Mouse (Mus musculus): ENCODE data around the gene Msx1. TPM values are rescaled to one million over a fixed set of nuclear protein-coding genes. Genes with fewer than 3 reads are reported as not detected.

The Msx1 gene
- polyA plus RNA-seq, 1 experiment from 2014 or later = 1.1 TPM

- no peak overlapping the region for H3K27ac ChIP-seq (replicated peaks)
- no peaks in the 10 kb centered on the region for H3K4me1 ChIP-seq (replicated peaks; ENCODE audit: control insufficient read depth, insufficient read depth)
- H3K27me3 ChIP-seq (ENCODE audit: control insufficient read depth, insufficient read depth, low read length) = no peaks in the 10 kb centered on the region
- no peak for DNase-seq (ENCODE audit: low spot score)
- no peak overlapping the region for H3K4me2 ChIP-seq (replicated peaks; ENCODE audit: low read depth)
- no peaks in the 10 kb centered on the region for H3K36me3 ChIP-seq (ENCODE audit: control insufficient read depth, insufficient read depth, low read length)
- H3K4me3 ChIP-seq (ENCODE audit: low read depth, low read length) = no peak overlapping the region
- H3K9ac ChIP-seq (ENCODE audit: low read length) = no peak overlapping the region
- no peak for ATAC-seq (ENCODE audit: low FRiP score, low TSS enrichment)
- TF ChIP-seq EP300 (optimal IDR thresholded peaks at IDR 0.05) (no peak), CTCF (IDR thresholded peaks at IDR 0.05; ENCODE audit: low read depth) (no peak)
- no peaks in the 10 kb centered on the region for H3K9me3 ChIP-seq (ENCODE audit: control insufficient read depth, low read length)
- 66% methylated on average over 4 of the region's 4 CpGs for WGBS
Observed at GRCm38 (mm10) chr5:37774011-37774410, 50.4 kb downstream of the Msx1 start.

GRCm38 (mm10) chr5:37770870-37771269, 53.5 kb downstream of the Msx1 start:
- Histone ChIP-seq H3K4me1 (replicated peaks; ENCODE audit: control insufficient read depth, insufficient read depth) (no peaks in the 10 kb centered on the region), H3K36me3 (ENCODE audit: control insufficient read depth, insufficient read depth, low read length) (no peaks in the 10 kb centered on the region), H3K27ac (replicated peaks) (no peak overlapping the region), H3K4me2 (replicated peaks; ENCODE audit: low read depth) (no peak overlapping the region), H3K27me3 (ENCODE audit: control insufficient read depth, insufficient read depth, low read length) (no peaks in the 10 kb centered on the region), H3K4me3 (ENCODE audit: low read depth, low read length) (no peak overlapping the region), H3K9ac (ENCODE audit: low read length) (no peak overlapping the region), H3K9me3 (ENCODE audit: control insufficient read depth, low read length) (no peaks in the 10 kb centered on the region)
- no peak for TF ChIP-seq EP300 (optimal IDR thresholded peaks at IDR 0.05)
- no peak for TF ChIP-seq CTCF (IDR thresholded peaks at IDR 0.05; ENCODE audit: low read depth)
- ATAC-seq (ENCODE audit: low FRiP score, low TSS enrichment) (no peak), DNase-seq (ENCODE audit: low spot score) (no peak)
- 84% methylated on average over 6 of the region's 6 CpGs for WGBS

Other genes starting within 250 kb of the Msx1 start
- gene Stk32b, start 107.4 kb downstream of the Msx1 start, polyA plus RNA-seq (2015; fragmentation: Nextera tagmentation; extraction: Ambion mirVana) = 3.1 and 5.2 TPM in 2 replicates
- gene Cytl1, start 89.1 kb downstream of the Msx1 start, polyA plus RNA-seq (2015; fragmentation: Nextera tagmentation; extraction: Ambion mirVana) = 0.33 and 0.34 TPM in 2 replicates
- gene Stx18, start 214.2 kb upstream of the Msx1 start, polyA plus RNA-seq (2015; fragmentation: Nextera tagmentation; extraction: Ambion mirVana) = 26.9 and 27.6 TPM in 2 replicates